Mouse (Mus musculus): ENCODE measurements around the gene Zfp526.

DNA sequence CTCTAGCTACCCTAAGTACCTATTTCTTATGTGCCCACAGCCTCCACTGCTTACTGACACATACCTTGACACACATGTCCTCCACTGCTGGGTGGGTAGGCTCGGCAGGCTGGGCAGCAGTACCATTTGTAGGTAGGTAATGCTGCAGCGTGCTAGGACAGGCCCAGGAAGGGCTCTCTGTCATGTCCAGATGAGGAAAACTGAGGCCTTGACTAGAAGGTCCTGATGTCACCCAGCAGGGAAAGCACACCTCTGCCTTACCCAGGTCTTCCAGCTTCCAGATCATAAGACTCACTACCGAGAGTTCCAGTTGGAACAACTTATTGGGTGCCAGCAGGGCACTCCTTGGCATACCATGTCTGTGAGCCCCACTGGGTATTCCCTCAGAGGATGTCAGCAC is 53.8 kb downstream of the Zfp526 start:
- no peak for TF ChIP-seq USF1 (IDR thresholded peaks at IDR 0.05; ENCODE audit: low read depth, low read length)
- TF ChIP-seq MAX (IDR thresholded peaks at IDR 0.05; ENCODE audit: low read length), result no peak
- TF ChIP-seq POLR2A (IDR thresholded peaks at IDR 0.05; ENCODE audit: control insufficient read depth in 1 of 2, insufficient read depth in 1 of 2, low read depth in 1 of 2, low read length in 2 of 2, poor library complexity in 1 of 2), result no peak
- TF ChIP-seq CTCF (IDR thresholded peaks at IDR 0.05 in 2 of 3, conservative IDR thresholded peaks at IDR 0.05 in 1 of 3; ENCODE audit: control insufficient read depth in 1 of 3, insufficient read depth in 1 of 3, low read depth in 2 of 3, low read length in 3 of 3, poor library complexity in 1 of 3, severe bottlenecking in 1 of 3), result no peak
- no peak for TF ChIP-seq GABPA (IDR thresholded peaks at IDR 0.05; ENCODE audit: low read depth, low read length)
- TF ChIP-seq NELFE (IDR thresholded peaks at IDR 0.05; ENCODE audit: low read depth, low read length), result no peak
- TF ChIP-seq MAZ (IDR thresholded peaks at IDR 0.05; ENCODE audit: low read depth, low read length), result no peak
- no peak for TF ChIP-seq MXI1 (IDR thresholded peaks at IDR 0.05; ENCODE audit: low read depth, low read length)
- no peak for TF ChIP-seq EP300 (IDR thresholded peaks at IDR 0.05; ENCODE audit: low read depth in 1 of 2, low read length in 2 of 2)
